Mouse (Mus musculus) cerebellum, postnatal 4 days (tissue): ENCODE measurements around the gene Ubqln2.
A peak's percentile ranks its signal among the peaks of the same experiment; 100 is the strongest.

Experiments
- DNase-seq, 2 experiments: peaks; one replicate each; pipeline ENCODE4 v3.0.0; 2022; ENCODE audit warnings: low spot score in 2 of 2, mixed read lengths in 1 of 2

Ubqln2 gene

GRCm38 (mm10) chrX:153497688-153498516 is at the start of gene Ubqln2:
TSS of gene Ubqln2 (plus strand) at chrX:153498227.
- DNase-seq: peak; percentile 43 to 76

- no peak for DNase-seq
Observed at GRCm38 (mm10) chrX:153451946-153452345, 46.1 kb upstream of the Ubqln2 start.

GRCm38 (mm10) chrX:153476760-153477248 is 21.2 kb upstream of the Ubqln2 start:
- no peak for DNase-seq

- DNase-seq: no peak
Observed at GRCm38 (mm10) chrX:153492326-153492725, 5.7 kb upstream of the Ubqln2 start.

- peak in 1 of 2 experiments; percentile 12 for DNase-seq
Observed at GRCm38 (mm10) chrX:153498665-153499293, 752 bp downstream of the Ubqln2 start.

- DNase-seq: peak in 1 of 2 experiments; percentile 15
Observed at GRCm38 (mm10) chrX:153499294-153500046, 1.4 kb downstream of the Ubqln2 start.

- DNase-seq: no peak
Observed at GRCm38 (mm10) chrX:153500047-153500345, 2.0 kb downstream of the Ubqln2 start.

GRCm38 (mm10) chrX:153505954-153506353 is 7.9 kb downstream of the Ubqln2 start:
- peak in 1 of 2 experiments; percentile 41 for DNase-seq

GRCm38 (mm10) chrX:153515491-153515890 is 17.5 kb downstream of the Ubqln2 start:
- DNase-seq: no peak

GRCm38 (mm10) chrX:153528399-153528798 is 30.4 kb downstream of the Ubqln2 start:
- peak in 1 of 2 experiments; percentile 7 for DNase-seq
